Mouse (Mus musculus) heart, embryonic 13.5 days (tissue): ENCODE measurements around the gene Actn4. TPM values are rescaled to one million over a fixed set of nuclear protein-coding genes. Genes with fewer than 3 reads are reported as not detected.
A peak's percentile ranks its signal among the peaks of the same experiment; 100 is the strongest.
"Not testable (repeated sequence)": the region's sequence is repeated elsewhere in the genome, so short reads cannot be mapped to it uniquely, and the experiment has no call there.

Source experiments
- ATAC-seq: fragments of 200-750 bp; cut with Nextera tagmentation; 2 replicates; pipeline ENCODE4 v1.8.0; 2017; ENCODE audit warnings: moderate TSS enrichment; ENCODE audit not compliant: insufficient number of reproducible peaks, low FRiP score, low TSS enrichment; ENCODE audit errors: extremely low read depth
- H3K27ac ChIP-seq: fragments of 300-500 bp; sonication (generic); replicated peaks from 2 replicates; pipeline ENCODE4 v1.5.1; 2015; ENCODE audit warnings: moderate library complexity, mild to moderate bottlenecking, inconsistent platforms
- H3K27me3 ChIP-seq: fragments of 300-500 bp; sonication (generic); replicated peaks from 2 replicates; pipeline ENCODE4 v1.6.1; 2015; ENCODE audit warnings: mild to moderate bottlenecking, inconsistent platforms
- H3K36me3 ChIP-seq: fragments of 300-500 bp; sonication (generic); 2 replicates; pipeline ENCODE4 v1.6.1; 2015; ENCODE audit warnings: mild to moderate bottlenecking, inconsistent platforms
- H3K4me1 ChIP-seq: fragments of 300-500 bp; sonication (generic); 2 replicates; pipeline ENCODE4 v1.6.1; 2015; ENCODE audit warnings: inconsistent platforms
- H3K4me2 ChIP-seq: fragments of 300-500 bp; sonication (generic); 2 replicates; pipeline ENCODE4 v1.6.1; 2015; ENCODE audit warnings: inconsistent platforms, mild to moderate bottlenecking, moderate library complexity
- H3K4me3 ChIP-seq: fragments of 300-500 bp; sonication (generic); 2 replicates; pipeline ENCODE4 v1.5.1; 2015; ENCODE audit warnings: moderate library complexity, mild to moderate bottlenecking, inconsistent platforms
- H3K9ac ChIP-seq: fragments of 300-500 bp; sonication (generic); 2 replicates; pipeline ENCODE4 v1.6.1; 2015; ENCODE audit warnings: inconsistent platforms, mild to moderate bottlenecking, moderate library complexity
- H3K9me3 ChIP-seq: fragments of 300-500 bp; sonication (generic); 2 replicates; pipeline ENCODE4 v1.6.1; 2016; ENCODE audit warnings: inconsistent platforms
- WGBS: fragments of 180-500 bp; shearing (Covaris S2); methylation state at CpG from one replicate; pipeline ENCODE4 v1.1.7; 2015; ENCODE audit warnings: mixed read lengths; 5-methylcytosine and 5-hydroxymethylcytosine counted together
- polyA plus RNA-seq: library from polyadenylated mRNA; unstranded; fragments of >200 nt; fragmentation: Nextera tagmentation; extraction: Ambion mirVana; gene quantifications from 2 replicates; pipeline ENCODE4 v1.2.1, GENCODE M21; 2015

The Actn4 gene
- polyA plus RNA-seq, 1 experiment from 2014 or later, result 259 TPM

- H3K9me3 ChIP-seq, result no peaks in the 10 kb centered on the region
- 74% methylated on average over 4 of the region's 4 CpGs for WGBS
These were observed 84.3 kb downstream of the Actn4 start for GRCm38 (mm10) chr7:28877856-28878255.

GRCm38 (mm10) chr7:28877155-28877554 is 85.0 kb downstream of the Actn4 start:
- WGBS, result 66% methylated on average over 7 of the region's 7 CpGs
- H3K4me2 ChIP-seq, result no peak overlapping the region
- peak; percentile 81 for ATAC-seq
- no peaks in the 10 kb centered on the region for H3K36me3 ChIP-seq
- no peak overlapping the region for H3K27ac ChIP-seq
- no peak overlapping the region for H3K4me3 ChIP-seq
- peaks cover 6% of the 10 kb centered on the region; the same call in 1 of the 2 replicates for H3K27me3 ChIP-seq
- no peak overlapping the region for H3K9ac ChIP-seq
- H3K9me3 ChIP-seq, result no peaks in the 10 kb centered on the region
- 0 out of 2 replicates have a peak, but pooled peaks cover 3% of the 10 kb centered on the region for H3K4me1 ChIP-seq

More at GRCm38 (mm10) chr7:28877856-28878255, 84.3 kb downstream of the Actn4 start:
- Histone ChIP-seq H3K36me3 (no peaks in the 10 kb centered on the region), H3K4me1 (0 out of 2 replicates have a peak, but pooled peaks cover 3% of the 10 kb centered on the region), H3K9ac (no peak overlapping the region), H3K4me3 (no peak overlapping the region), H3K4me2 (no peak overlapping the region), H3K27me3 (peaks cover 6% of the 10 kb centered on the region; the same call in 1 of the 2 replicates), H3K27ac (peak overlapping the region; percentile 36; the same call in 1 of the 2 replicates)
- ATAC-seq, result no peak

- no peak overlapping the region for H3K4me3 ChIP-seq
- H3K4me2 ChIP-seq, result no peak overlapping the region
- ATAC-seq, result no peak
- 0 out of 2 replicates have a peak, but pooled peaks cover 3% of the 10 kb centered on the region for H3K4me1 ChIP-seq
- WGBS, result 73% methylated on average over 4 of the region's 4 CpGs
- H3K27ac ChIP-seq, result no peak overlapping the region
- H3K36me3 ChIP-seq, result no peaks in the 10 kb centered on the region
- no peak overlapping the region for H3K9ac ChIP-seq
- H3K27me3 ChIP-seq, result no peaks in the 10 kb centered on the region; the same call in 1 of the 2 replicates
- H3K9me3 ChIP-seq, result no peaks in the 10 kb centered on the region
These were observed 86.0 kb downstream of the Actn4 start for GRCm38 (mm10) chr7:28876099-28876498.

- no peak overlapping the region for H3K9ac ChIP-seq
- no peaks in the 10 kb centered on the region for H3K9me3 ChIP-seq
- no peak overlapping the region for H3K4me2 ChIP-seq
- 0 out of 2 replicates have a peak, but pooled peaks cover 3% of the 10 kb centered on the region for H3K4me1 ChIP-seq
- no peaks in the 10 kb centered on the region for H3K36me3 ChIP-seq
- no peak overlapping the region for H3K27ac ChIP-seq
- H3K27me3 ChIP-seq, result no peaks in the 10 kb centered on the region
- 53% methylated on average over 2 of the region's 2 CpGs for WGBS
- H3K4me3 ChIP-seq, result no peak overlapping the region
- ATAC-seq, result no peak
These were observed 87.6 kb downstream of the Actn4 start for GRCm38 (mm10) chr7:28874565-28874964.

- H3K4me1 ChIP-seq, result peaks cover 6% of the 10 kb centered on the region; the same call in 1 of the 2 replicates
- no peaks in the 10 kb centered on the region for H3K36me3 ChIP-seq
- H3K9me3 ChIP-seq, result no peaks in the 10 kb centered on the region
- 81% methylated on average over 24 of the region's 24 CpGs for WGBS
- ATAC-seq, result no peak
- H3K4me2 ChIP-seq, result no peak overlapping the region
- H3K9ac ChIP-seq, result no peak overlapping the region
- no peak overlapping the region for H3K4me3 ChIP-seq
- no peaks in the 10 kb centered on the region for H3K27me3 ChIP-seq
- H3K27ac ChIP-seq, result no peak overlapping the region
These were observed 91.1 kb downstream of the Actn4 start for GRCm38 (mm10) chr7:28870901-28871664.

GRCm38 (mm10) chr7:28867508-28868340 is 94.4 kb downstream of the Actn4 start:
- H3K36me3 ChIP-seq, H3K27ac ChIP-seq, H3K9me3 ChIP-seq, H3K27me3 ChIP-seq: not testable (repeated sequence)
- Histone ChIP-seq H3K9ac (peak overlapping the region; percentile 56; the same call in 1 of the 2 replicates), H3K4me1 (peaks cover 26% of the 10 kb centered on the region), H3K4me2 (peak overlapping the region; percentile 61), H3K4me3 (peak overlapping the region; percentile 34; the same call in 1 of the 2 replicates)
- WGBS, result 27% methylated on average over 23 of the region's 23 CpGs
- 0 out of 2 replicates have a peak, but pooled peaks have one; percentile 26 for ATAC-seq

GRCm38 (mm10) chr7:28866769-28867507 is 95.2 kb downstream of the Actn4 start:
- 0 out of 2 replicates have a peak overlapping the region, but pooled peaks have one; percentile 56 for H3K9ac ChIP-seq
- H3K27me3 ChIP-seq, result no peaks in the 10 kb centered on the region
- H3K9me3 ChIP-seq, result no peaks in the 10 kb centered on the region
- ATAC-seq, result no peak
- no peak overlapping the region for H3K4me2 ChIP-seq
- no peak overlapping the region for H3K4me3 ChIP-seq
- WGBS, result 91% methylated on average over 28 of the region's 28 CpGs
- H3K36me3 ChIP-seq, result no peaks in the 10 kb centered on the region
- H3K4me1 ChIP-seq, result peaks cover 26% of the 10 kb centered on the region
- no peak overlapping the region for H3K27ac ChIP-seq

- H3K9me3 ChIP-seq, result 0 out of 2 replicates have a peak, but pooled peaks cover 4% of the 10 kb centered on the region
- peak overlapping the region; percentile 68 for H3K4me2 ChIP-seq
- H3K27ac ChIP-seq, result peak overlapping the region; percentile 36; the same call in 1 of the 2 replicates
- H3K4me3 ChIP-seq, result peak overlapping the region; percentile 41
- ATAC-seq, result peak; percentile 35; the same call in 1 of the 2 replicates
- H3K36me3 ChIP-seq, result no peaks in the 10 kb centered on the region
- peaks cover 26% of the 10 kb centered on the region for H3K4me1 ChIP-seq
- peak overlapping the region; percentile 71 for H3K9ac ChIP-seq
- WGBS, result 37% methylated on average over 33 of the region's 33 CpGs
- no peaks in the 10 kb centered on the region for H3K27me3 ChIP-seq
These were observed 96.4 kb downstream of the Actn4 start for GRCm38 (mm10) chr7:28865481-28866300.

- Histone ChIP-seq H3K9me3 (0 out of 2 replicates have a peak, but pooled peaks cover 5% of the 10 kb centered on the region), H3K27ac (peak overlapping the region; percentile 38), H3K4me3 (peak overlapping the region; percentile 2; the same call in 1 of the 2 replicates), H3K9ac (no peak overlapping the region), H3K4me2 (peak overlapping the region; percentile 27), H3K4me1 (peaks cover 26% of the 10 kb centered on the region), H3K36me3 (no peaks in the 10 kb centered on the region), H3K27me3 (no peaks in the 10 kb centered on the region)
- no peak for ATAC-seq
- 36% methylated on average over 9 of the region's 9 CpGs for WGBS
These were observed 97.8 kb downstream of the Actn4 start for GRCm38 (mm10) chr7:28864288-28864750.

- no peaks in the 10 kb centered on the region for H3K36me3 ChIP-seq
- no peak for ATAC-seq
- peak within 1 kb of the TSS; percentile 2; the same call in 1 of the 2 replicates for H3K4me3 ChIP-seq
- 0 out of 2 replicates have a peak, but pooled peaks cover 5% of the 10 kb centered on the region for H3K9me3 ChIP-seq
- WGBS, result 73% methylated on average over 6 of the region's 6 CpGs
- no peaks in the 10 kb centered on the region for H3K27me3 ChIP-seq
- H3K4me1 ChIP-seq, result peaks cover 26% of the 10 kb centered on the region
- peak within 1 kb of the TSS; percentile 38 for H3K27ac ChIP-seq
- peak within 1 kb of the TSS; percentile 27 for H3K4me2 ChIP-seq
- H3K9ac ChIP-seq, result no peak within 1 kb of the TSS
These were observed 98.6 kb downstream of the Actn4 start, which contains the start of gene Lgals7 for GRCm38 (mm10) chr7:28863540-28863939. TSS of gene Lgals7 (plus strand) at chr7:28863853.
